Mouse (Mus musculus) heart, embryonic 12.5 days (tissue): ENCODE measurements around the gene Pls3. TPM values are rescaled to one million over a fixed set of nuclear protein-coding genes. Genes with fewer than 3 reads are reported as not detected.

ENCODE experiments used
- ATAC-seq: fragments of 200-750 bp; cut with Nextera tagmentation; 2 replicates; pipeline ENCODE4 v1.8.0; 2017; ENCODE audit warnings: moderate TSS enrichment, moderate library complexity; ENCODE audit not compliant: insufficient number of reproducible peaks, low FRiP score
- H3K27ac ChIP-seq: fragments of 300-500 bp; sonication (generic); 2 replicates; pipeline ENCODE4 v1.5.1; 2016; ENCODE audit warnings: mild to moderate bottlenecking, moderate library complexity; ENCODE audit not compliant: poor library complexity, severe bottlenecking
- H3K27me3 ChIP-seq: fragments of 300-500 bp; sonication (generic); replicated peaks from 2 replicates; pipeline ENCODE4 v1.6.1; 2016; ENCODE audit warnings: mild to moderate bottlenecking, moderate library complexity
- H3K36me3 ChIP-seq: fragments of 300-500 bp; sonication (generic); 2 replicates; pipeline ENCODE4 v1.6.1; 2016; ENCODE audit warnings: mild to moderate bottlenecking, moderate library complexity
- H3K4me1 ChIP-seq: fragments of 300-500 bp; sonication (generic); replicated peaks from 2 replicates; pipeline ENCODE4 v1.6.1; 2016; ENCODE audit warnings: mild to moderate bottlenecking
- H3K4me2 ChIP-seq: fragments of 300-500 bp; sonication (generic); 2 replicates; pipeline ENCODE4 v1.6.1; 2016; ENCODE audit warnings: mild to moderate bottlenecking, moderate library complexity
- H3K4me3 ChIP-seq: fragments of 300-500 bp; sonication (generic); 2 replicates; pipeline ENCODE4 v1.5.1; 2016; ENCODE audit warnings: mild to moderate bottlenecking
- H3K9ac ChIP-seq: fragments of 300-500 bp; sonication (generic); 2 replicates; pipeline ENCODE4 v1.6.1; 2016; ENCODE audit warnings: mild to moderate bottlenecking, moderate library complexity
- H3K9me3 ChIP-seq: fragments of 300-500 bp; sonication (generic); replicated peaks from 2 replicates; pipeline ENCODE4 v1.6.1; 2016; ENCODE audit warnings: mild to moderate bottlenecking, moderate library complexity
- WGBS: fragments of 180-500 bp; shearing (Covaris S2); methylation state at CpG from one replicate; pipeline ENCODE4 v1.1.7; 2016; 5-methylcytosine and 5-hydroxymethylcytosine counted together
- polyA plus RNA-seq: library from polyadenylated mRNA; unstranded; fragments of >200 nt; fragmentation: Nextera tagmentation; extraction: Ambion mirVana; gene quantifications from 2 replicates; pipeline ENCODE4 v1.2.1, GENCODE M21; 2016

The Pls3 gene
- polyA plus RNA-seq, 1 experiment from 2014 or later = 87.8 TPM

- 0 out of 2 replicates have a peak, but pooled peaks cover 2% of the 10 kb centered on the region for H3K4me1 ChIP-seq
- 81% methylated on average over 4 of the region's 4 CpGs for WGBS
- no peak overlapping the region for H3K27ac ChIP-seq
- no peak overlapping the region for H3K4me3 ChIP-seq
- H3K36me3 ChIP-seq = no peaks in the 10 kb centered on the region
- no peak for ATAC-seq
- H3K4me2 ChIP-seq = no peak overlapping the region
- no peaks in the 10 kb centered on the region for H3K9me3 ChIP-seq
- no peak overlapping the region for H3K9ac ChIP-seq
- no peaks in the 10 kb centered on the region for H3K27me3 ChIP-seq
These were observed 34.7 kb downstream of the Pls3 start for GRCm38 (mm10) chrX:75840263-75840662.

- Histone ChIP-seq H3K4me1 (no peaks in the 10 kb centered on the region), H3K27ac (no peak overlapping the region), H3K9ac (no peak overlapping the region), H3K27me3 (no peaks in the 10 kb centered on the region), H3K9me3 (no peaks in the 10 kb centered on the region), H3K4me3 (no peak overlapping the region), H3K4me2 (no peak overlapping the region), H3K36me3 (no peaks in the 10 kb centered on the region)
- 79% methylated on average over 2 of the region's 2 CpGs for WGBS
- ATAC-seq = no peak
These were observed 40.1 kb downstream of the Pls3 start for GRCm38 (mm10) chrX:75834836-75835235.

DNA sequence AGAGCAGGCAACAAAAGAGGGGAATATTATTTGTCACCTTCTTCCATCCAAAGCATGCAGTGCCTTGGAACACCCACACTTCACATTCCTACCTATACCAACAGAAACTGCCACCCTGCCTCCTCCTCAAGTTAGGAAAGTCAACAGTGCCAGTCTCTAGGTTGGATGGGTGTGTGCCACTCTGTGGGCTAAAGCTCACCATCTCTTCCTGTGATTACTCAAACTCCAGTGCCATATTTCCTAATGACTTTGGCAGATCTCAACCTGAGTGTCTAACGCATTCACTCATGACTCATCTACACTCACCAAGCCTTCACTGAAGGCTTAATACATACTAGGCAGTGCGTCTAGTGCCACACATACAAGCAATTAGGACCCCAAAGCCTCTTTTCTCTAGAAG lies 40.7 kb downstream of the Pls3 start:
- H3K9me3 ChIP-seq = no peaks in the 10 kb centered on the region
- no peak for ATAC-seq
- H3K4me2 ChIP-seq = no peak overlapping the region
- no peaks in the 10 kb centered on the region for H3K36me3 ChIP-seq
- no peaks in the 10 kb centered on the region for H3K4me1 ChIP-seq
- H3K9ac ChIP-seq = no peak overlapping the region
- H3K27me3 ChIP-seq = no peaks in the 10 kb centered on the region
- no peak overlapping the region for H3K27ac ChIP-seq
- H3K4me3 ChIP-seq = no peak overlapping the region
- 90% methylated on average over 2 of the region's 2 CpGs for WGBS

DNA sequence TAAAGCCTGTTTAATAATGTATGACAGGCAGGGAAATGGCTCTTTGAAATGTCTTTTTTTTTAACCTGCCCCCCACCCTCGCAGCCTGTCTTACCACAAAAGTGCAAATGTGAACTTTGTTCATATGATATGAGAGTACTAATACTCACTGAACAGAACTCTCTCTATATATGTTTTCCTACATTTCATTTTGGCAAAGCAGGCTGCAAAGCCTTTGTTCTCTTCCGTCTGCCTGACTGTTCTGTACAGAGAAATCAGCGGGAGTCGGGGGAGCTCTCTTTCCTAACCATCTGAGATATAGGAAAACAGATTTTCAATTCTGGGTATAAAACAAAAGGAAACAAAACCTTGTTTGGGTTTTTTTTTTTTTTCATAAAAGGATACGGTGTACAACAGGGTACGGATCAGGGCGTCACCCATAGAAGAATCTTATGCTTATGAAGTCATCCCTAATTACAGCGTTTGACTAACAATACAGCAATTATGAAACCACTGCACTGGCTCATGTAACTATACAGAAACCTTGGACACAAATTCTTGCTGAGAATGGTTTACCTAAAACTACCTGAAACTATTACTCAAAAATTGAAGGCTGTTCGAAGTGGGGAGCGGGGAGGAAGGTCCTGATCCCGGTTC lies 41.9 kb downstream of the Pls3 start:
- Histone ChIP-seq H3K27me3 (no peaks in the 10 kb centered on the region), H3K4me1 (no peaks in the 10 kb centered on the region), H3K36me3 (no peaks in the 10 kb centered on the region), H3K27ac (no peak overlapping the region), H3K4me2 (no peak overlapping the region), H3K4me3 (no peak overlapping the region), H3K9me3 (no peaks in the 10 kb centered on the region), H3K9ac (no peak overlapping the region)
- no peak for ATAC-seq
- 73% methylated on average over 11 of the region's 11 CpGs for WGBS

DNA sequence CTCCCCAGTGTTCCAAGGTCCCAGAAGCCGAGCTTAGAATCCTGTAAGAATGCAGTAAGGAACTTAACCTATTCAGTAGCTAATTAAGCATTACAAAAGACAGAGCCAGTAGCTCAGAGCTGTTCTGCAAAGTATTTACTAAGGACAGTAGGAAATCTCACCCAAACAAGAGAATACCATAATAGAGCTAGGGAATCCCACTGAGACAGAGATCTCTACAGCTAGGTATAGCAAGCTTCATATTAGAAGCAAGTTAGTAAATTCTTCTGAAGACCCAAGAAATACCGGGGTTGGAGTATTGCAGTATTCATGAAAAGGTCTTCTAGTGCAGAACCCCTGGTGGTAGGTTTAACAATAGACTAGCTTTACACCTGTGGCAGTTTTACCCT lies 45.1 kb downstream of the Pls3 start:
- Histone ChIP-seq H3K36me3 (no peaks in the 10 kb centered on the region), H3K4me3 (no peak overlapping the region), H3K4me1 (no peaks in the 10 kb centered on the region), H3K9ac (no peak overlapping the region), H3K27ac (no peak overlapping the region), H3K9me3 (no peaks in the 10 kb centered on the region), H3K27me3 (no peaks in the 10 kb centered on the region), H3K4me2 (no peak overlapping the region)
- WGBS = 60% methylated on average over 2 of the region's 2 CpGs
- ATAC-seq = no peak

DNA sequence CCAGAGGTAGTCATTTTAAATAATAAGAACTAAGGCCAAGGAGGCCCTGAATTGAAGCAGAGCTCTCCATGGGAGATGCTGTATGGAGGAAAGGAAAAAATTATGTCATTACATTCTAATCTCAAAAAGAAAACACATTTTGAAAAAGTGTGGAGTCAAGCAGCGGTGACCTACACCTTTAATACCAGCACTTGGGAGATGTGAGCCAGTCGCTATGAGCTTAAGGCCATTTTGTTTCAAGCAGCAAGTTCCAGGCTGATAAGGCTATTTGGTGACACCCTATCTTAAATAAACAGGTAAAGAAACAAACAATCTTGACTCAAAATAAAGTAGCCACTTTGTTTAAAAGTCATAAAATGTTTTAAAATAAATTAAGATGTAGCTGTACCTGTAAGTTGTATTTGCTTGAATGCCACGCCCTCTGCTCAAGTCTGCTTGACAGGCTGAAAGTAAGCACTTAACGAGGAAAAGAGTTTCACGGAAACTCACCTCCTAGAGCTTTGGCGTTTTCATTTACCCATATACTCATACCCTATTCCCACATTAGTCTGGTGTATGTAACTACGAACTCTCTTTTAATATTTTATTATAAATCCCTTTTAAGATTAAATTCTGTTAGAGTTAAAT lies 45.6 kb downstream of the Pls3 start:
- 46% methylated on average over 7 of the region's 7 CpGs for WGBS
- no peak overlapping the region for H3K4me2 ChIP-seq
- H3K27me3 ChIP-seq = no peaks in the 10 kb centered on the region
- no peaks in the 10 kb centered on the region for H3K9me3 ChIP-seq
- no peak overlapping the region for H3K9ac ChIP-seq
- H3K36me3 ChIP-seq = no peaks in the 10 kb centered on the region
- no peak overlapping the region for H3K27ac ChIP-seq
- no peak for ATAC-seq
- no peak overlapping the region for H3K4me3 ChIP-seq
- no peaks in the 10 kb centered on the region for H3K4me1 ChIP-seq

DNA sequence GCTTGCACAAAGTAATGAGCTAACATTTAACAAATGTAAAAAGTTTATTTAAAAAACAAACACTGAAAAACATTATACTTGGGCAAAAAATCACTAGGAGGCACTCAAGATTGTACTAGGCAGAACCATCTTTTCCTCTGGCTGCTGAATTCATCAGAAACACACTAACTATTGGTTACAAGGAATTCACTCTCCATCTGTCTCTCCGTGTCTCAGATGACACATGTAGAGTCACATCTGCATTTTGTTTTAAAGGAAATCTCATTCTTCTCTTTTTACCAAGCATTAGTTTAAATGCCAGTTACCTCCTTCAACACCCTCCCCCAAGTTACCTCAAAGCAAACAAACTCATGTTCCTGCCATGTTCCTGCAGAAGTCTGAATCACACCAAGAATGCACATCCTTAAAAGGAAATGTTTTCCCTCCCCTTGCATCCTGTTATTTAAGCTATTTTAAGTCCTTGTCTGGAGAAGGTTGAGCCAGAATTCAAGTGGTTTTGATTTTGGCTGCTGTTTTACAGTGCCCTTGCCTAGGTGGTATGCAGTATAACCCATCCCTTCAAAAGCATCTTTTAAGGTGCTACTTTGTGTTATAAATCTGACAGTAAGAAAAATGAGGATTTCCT lies 56.2 kb downstream of the Pls3 start:
- ATAC-seq = no peak

GRCm38 (mm10) chrX:75814958-75815357 lies 60.0 kb downstream of the Pls3 start:
- no peak overlapping the region for H3K27ac ChIP-seq
- H3K9ac ChIP-seq = no peak overlapping the region
- H3K4me2 ChIP-seq = no peak overlapping the region
- no peaks in the 10 kb centered on the region for H3K36me3 ChIP-seq
- no peak for ATAC-seq
- 65% methylated on average over 2 of the region's 2 CpGs for WGBS
- no peak overlapping the region for H3K4me3 ChIP-seq
- no peaks in the 10 kb centered on the region for H3K9me3 ChIP-seq
- no peaks in the 10 kb centered on the region for H3K4me1 ChIP-seq
- no peaks in the 10 kb centered on the region for H3K27me3 ChIP-seq

More for the DNA sequence above, 56.2 kb downstream of the Pls3 start:
- no peaks in the 10 kb centered on the region for H3K27me3 ChIP-seq
- no peak overlapping the region for H3K9ac ChIP-seq
- H3K36me3 ChIP-seq = no peaks in the 10 kb centered on the region
- 39% methylated on average over 1 of the region's 1 CpGs for WGBS
- no peak overlapping the region for H3K27ac ChIP-seq
- H3K4me1 ChIP-seq = no peaks in the 10 kb centered on the region
- no peak overlapping the region for H3K4me2 ChIP-seq
- no peaks in the 10 kb centered on the region for H3K9me3 ChIP-seq
- H3K4me3 ChIP-seq = no peak overlapping the region

GRCm38 (mm10) chrX:75814123-75814522 lies 60.9 kb downstream of the Pls3 start:
- H3K4me3 ChIP-seq = no peak overlapping the region
- H3K27me3 ChIP-seq = no peaks in the 10 kb centered on the region
- H3K4me1 ChIP-seq = no peaks in the 10 kb centered on the region
- WGBS = 83% methylated on average over 4 of the region's 4 CpGs
- H3K36me3 ChIP-seq = no peaks in the 10 kb centered on the region
- ATAC-seq = no peak
- H3K9me3 ChIP-seq = no peaks in the 10 kb centered on the region
- no peak overlapping the region for H3K9ac ChIP-seq
- H3K27ac ChIP-seq = no peak overlapping the region
- H3K4me2 ChIP-seq = no peak overlapping the region

GRCm38 (mm10) chrX:75796583-75796982 lies 78.4 kb downstream of the Pls3 start:
- no peak for ATAC-seq
- Histone ChIP-seq H3K9ac (no peak overlapping the region), H3K9me3 (no peaks in the 10 kb centered on the region), H3K4me3 (no peak overlapping the region), H3K27ac (no peak overlapping the region), H3K27me3 (no peaks in the 10 kb centered on the region), H3K4me1 (no peaks in the 10 kb centered on the region), H3K4me2 (no peak overlapping the region), H3K36me3 (peaks cover 46% of the 10 kb centered on the region)
- WGBS = 26% methylated on average over 4 of the region's 4 CpGs

GRCm38 (mm10) chrX:75779796-75780195 lies 95.2 kb downstream of the Pls3 start:
- Histone ChIP-seq H3K9me3 (no peaks in the 10 kb centered on the region), H3K27ac (no peak overlapping the region), H3K4me2 (no peak overlapping the region), H3K4me3 (no peak overlapping the region), H3K27me3 (no peaks in the 10 kb centered on the region), H3K36me3 (no peaks in the 10 kb centered on the region), H3K9ac (no peak overlapping the region), H3K4me1 (0 out of 2 replicates have a peak, but pooled peaks cover 3% of the 10 kb centered on the region)
- ATAC-seq = no peak
- 77% methylated on average over 4 of the region's 4 CpGs for WGBS
